Mouse (Mus musculus) mouse trophoblast stem cell (cell line): ENCODE measurements around the gene Lsamp.

ENCODE experiments used
- in situ Hi-C, 2 experiments: fragments of 300-500 bp; cut with MseI, MboI; formaldehyde crosslinking; loops; 2 replicates in 1 of 2; 3 replicates in 1 of 2; pipeline ENCODE4 v1.15.1; 2025

The Lsamp gene

DNA sequence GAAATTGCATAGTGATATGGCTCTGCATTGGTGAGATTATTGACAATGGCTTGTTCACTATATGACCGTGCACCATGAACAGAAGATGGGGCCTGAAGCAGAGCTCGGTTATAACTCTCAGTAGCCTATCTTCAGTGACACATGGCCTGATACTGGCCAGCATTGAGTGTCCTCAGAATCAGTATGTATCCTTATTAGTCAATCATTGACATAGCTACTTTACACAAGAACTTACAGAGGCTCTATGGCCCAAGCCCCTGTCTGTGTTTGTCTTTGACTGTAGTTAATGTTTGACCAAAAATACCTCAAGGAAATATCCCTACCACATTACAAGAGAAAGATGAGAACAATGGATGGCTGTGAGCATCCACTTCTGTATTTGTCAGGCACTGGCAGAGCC is 1764.6 kb downstream of the Lsamp start:
- in situ Hi-C loops, result no loop called here

DNA sequence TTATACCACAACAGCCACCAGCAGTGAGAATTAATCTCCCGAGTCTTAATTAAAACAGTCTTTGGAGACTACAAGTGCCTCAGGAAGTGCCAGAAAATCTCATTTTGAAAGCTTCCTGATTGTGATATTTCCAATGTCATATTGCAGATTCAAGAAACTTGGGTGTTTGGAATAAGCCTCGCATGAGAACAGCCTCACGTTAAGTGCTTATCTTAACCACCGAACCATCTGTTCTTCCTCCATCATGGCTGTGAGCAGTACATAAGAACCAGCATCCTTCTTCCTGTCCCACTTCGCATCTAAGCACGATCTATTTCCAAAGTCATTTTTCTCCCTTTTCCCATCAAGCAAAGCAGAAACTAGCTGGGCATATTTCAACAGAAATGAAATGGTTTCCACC is 1780.1 kb downstream of the Lsamp start:
- in situ Hi-C loops, result no loop called here

DNA sequence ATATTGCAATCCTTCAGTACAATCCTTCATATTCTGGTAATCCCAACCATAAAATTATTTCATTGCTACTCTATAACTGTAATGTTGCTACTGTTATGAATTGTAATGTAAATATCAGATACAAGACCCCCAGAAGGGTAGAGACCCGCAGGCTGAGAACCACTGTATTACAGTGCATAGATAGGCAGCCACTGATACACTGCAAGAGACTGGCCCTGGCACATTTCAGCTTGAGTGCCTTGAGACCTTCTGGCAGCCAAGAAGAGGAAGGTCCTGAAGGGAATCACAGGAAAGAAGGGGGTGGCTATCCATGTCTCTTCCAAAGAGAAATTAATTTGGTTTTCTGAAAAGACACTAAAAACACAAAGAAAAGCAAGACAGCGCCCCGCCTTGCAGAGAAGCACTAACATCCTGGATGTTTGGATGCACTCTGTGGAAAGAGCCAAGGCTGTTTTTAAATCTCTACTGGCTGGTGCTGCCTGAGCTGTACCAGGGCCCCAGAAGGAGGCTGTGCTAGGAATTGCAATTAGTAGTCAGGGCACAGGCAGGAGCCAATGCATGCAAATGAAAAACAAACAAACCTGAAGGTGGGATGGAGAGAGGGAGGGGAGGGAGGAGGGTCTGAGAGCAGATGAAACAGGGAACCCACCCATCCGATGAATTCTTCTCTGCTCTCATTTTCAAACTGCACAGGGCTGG is 1787.4 kb downstream of the Lsamp start:
- in situ Hi-C loops, result no loop called here

- in situ Hi-C loops, result no loop called here
Measured at GRCm38 (mm10) chr16:41777586-41777985, 1793.4 kb downstream of the Lsamp start.

DNA sequence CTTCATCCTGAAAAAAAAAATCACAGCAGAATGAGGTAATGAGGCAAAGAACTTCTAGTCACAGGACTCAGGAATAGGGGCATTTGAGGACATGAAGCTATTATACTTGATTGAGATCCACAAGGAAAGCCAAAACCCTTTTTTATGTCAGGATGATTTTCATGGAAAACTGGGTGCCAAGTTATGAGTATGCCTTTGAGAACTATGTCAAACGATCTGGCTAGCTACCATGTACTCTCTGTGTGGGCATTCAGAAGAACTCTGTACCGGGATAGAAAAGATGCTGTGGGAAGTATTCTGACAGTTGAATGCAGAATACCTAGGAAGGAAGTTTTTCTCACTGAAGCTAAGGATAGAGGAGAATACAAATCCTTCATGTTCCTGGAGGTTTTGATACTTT is 1801.4 kb downstream of the Lsamp start:
- in situ Hi-C loops, result no loop called here

DNA sequence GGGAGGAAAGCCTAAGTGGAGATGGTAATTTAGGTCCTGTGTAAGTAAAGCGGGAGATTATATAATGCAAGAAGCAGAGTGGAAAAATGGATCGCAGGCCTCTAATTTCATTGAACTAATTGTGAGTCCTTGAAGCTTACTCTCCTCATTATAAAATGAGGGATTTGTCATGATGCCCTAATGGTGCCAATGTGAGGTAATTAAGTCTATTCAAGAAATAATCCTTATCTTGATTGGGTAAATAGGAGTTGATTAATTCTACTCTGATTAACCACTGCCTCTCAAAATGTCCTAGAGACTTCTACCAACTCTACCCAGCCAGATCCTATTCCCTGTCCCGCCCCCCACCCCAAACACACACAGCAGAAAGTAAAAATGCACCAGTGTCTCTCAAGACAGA is 1802.5 kb downstream of the Lsamp start:
- in situ Hi-C loops, result no loop called here

- in situ Hi-C loops, result no loop called here
Measured at GRCm38 (mm10) chr16:41787146-41787545, 1803.0 kb downstream of the Lsamp start.

- in situ Hi-C loops, result no loop called here
Measured at GRCm38 (mm10) chr16:41790016-41790415, 1805.9 kb downstream of the Lsamp start.

DNA sequence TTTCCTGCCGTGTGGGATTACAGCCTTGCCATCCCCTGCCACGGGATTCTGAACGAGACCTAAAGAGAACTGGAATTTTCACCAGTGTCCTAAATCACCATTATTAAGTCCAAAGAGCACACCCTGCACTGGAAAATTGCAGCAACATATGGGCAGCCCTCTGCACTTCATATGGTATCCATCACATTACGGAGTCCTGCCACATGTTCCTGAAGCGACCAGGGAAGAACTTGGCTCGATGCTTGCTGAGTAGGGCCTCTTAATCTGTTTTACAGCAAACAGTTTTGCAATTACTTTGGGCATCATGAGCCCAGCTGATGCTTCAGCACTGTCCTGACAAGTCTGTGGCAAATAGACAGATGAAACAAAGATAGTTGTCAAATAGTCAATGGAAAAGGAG is 1836.2 kb downstream of the Lsamp start:
- in situ Hi-C loops, result no loop called here

GRCm38 (mm10) chr16:41826899-41827604 is 1842.9 kb downstream of the Lsamp start:
- in situ Hi-C loops, result loop anchor here (25.0 kb wide), 1 partner anchor 565 kb away; no protein-coding TSS in a partner anchor

DNA sequence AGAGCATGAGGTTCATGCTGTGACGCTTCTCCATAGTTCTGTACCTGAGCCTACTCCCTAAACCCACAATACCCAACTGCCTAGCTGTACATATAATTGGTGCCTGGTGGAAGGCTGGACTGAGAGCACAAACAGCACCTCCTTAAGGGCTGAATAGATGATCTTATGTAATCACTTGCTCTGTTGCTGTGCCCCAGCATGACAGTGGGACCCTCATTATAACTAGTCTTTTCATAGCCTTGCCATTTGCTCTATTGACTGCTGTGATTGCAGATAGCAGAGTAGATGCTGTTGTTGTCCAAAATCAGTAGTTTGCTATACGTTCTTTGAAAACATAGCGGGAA is 1843.4 kb downstream of the Lsamp start:
- in situ Hi-C loops, result loop anchor here (25.0 kb wide), 1 partner anchor 565 kb away; no protein-coding TSS in a partner anchor

DNA sequence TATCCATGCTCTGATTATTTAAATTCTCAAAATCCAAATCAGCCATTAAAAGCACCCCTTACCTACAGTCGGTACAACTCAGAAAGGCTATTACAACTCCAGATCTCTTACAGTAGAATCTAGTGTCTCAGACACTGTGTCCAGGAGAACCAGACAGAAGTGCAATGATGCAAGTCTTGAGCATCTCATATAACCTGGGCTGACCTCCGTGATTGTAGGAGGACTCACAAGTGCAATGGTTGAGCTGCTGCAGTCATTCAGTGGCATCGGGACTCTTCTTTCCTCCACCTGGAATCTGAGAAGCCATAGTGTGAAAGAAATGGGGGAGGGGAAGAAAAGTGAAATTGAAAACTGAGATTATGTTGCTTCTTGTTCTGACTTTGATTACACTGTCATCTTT is 1850.5 kb downstream of the Lsamp start:
- in situ Hi-C loops, result loop anchor here (10.0 to 25.0 kb wide), 2 partner anchors 140 to 572 kb away; no protein-coding TSS in a partner anchor

DNA sequence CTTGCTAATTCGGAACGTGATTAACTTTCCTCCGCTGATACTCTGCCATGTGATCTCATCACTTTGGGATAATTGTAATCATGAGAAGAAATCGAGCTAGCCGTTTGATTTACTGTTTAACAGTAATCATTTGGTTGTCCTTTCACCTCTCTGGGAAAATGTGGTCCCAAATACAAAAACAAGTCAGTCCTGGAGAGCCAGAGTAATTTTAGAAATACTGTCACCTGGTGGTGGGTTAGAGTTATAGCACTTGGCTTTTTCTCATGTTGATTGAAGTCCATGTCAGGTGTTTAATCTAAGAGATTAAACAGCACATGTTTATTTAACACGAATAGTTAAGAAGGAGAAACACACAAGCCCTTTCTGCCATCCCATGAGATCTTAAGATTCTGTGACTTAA is 1851.6 kb downstream of the Lsamp start:
- in situ Hi-C loops, result loop anchor here (10.0 to 25.0 kb wide), 2 partner anchors 141 to 573 kb away; no protein-coding TSS in a partner anchor

DNA sequence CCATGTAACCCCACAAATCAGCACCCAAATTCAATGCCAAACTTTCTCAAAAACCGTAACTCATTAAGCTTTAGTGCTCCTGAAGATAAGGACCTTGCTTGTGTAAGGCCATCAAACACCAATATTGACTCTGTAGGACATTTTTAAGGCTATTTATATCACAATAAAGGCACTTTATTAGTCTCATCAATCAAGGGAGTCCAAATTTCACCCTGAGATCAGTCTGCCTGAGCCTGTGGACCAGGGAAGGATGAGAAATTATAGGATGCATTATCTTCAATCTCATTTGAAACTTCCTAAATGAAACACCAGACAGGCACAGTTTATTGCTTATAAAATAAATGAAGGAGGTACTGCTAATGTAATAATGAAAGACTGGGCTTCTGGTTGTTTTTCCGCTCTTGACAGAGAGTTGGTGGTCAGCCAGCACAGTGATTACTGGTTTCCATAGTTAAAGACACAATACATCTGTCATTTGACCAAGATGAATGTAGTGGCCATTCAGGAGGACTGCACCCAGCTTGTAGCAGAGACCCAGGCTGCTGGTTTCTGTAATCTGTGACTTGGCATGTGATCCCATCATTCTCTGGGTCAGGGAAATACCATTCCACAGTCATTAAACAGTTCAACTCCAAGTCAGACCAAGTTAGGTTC is 1855.7 kb downstream of the Lsamp start:
- in situ Hi-C loops, result loop anchor here (10.0 to 25.0 kb wide), 2 partner anchors 145 to 578 kb away; no protein-coding TSS in a partner anchor

DNA sequence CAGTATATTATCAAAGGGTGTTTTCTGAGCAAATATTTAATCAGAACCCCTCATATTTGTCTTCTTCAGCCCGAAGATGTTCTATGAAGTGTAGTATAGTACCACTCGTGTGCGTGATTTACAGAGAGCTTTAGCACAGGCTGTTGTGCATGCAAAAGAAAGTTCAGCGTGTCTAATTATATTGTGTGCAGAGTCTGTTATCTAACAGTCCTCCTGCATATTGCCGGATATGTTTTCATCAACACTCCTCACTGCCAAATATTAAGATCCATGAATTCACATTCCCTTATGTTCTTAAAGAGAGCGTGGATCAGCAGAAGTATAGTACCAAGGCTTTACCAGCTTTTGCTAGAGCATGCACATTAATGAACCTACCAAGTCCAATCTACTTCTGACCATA is 1862.7 kb downstream of the Lsamp start:
- in situ Hi-C loops, result loop anchor here (25.0 kb wide), 1 partner anchor 585 kb away; no protein-coding TSS in a partner anchor

GRCm38 (mm10) chr16:41871917-41872593 is 1887.9 kb downstream of the Lsamp start:
- in situ Hi-C loops, result no loop called here

DNA sequence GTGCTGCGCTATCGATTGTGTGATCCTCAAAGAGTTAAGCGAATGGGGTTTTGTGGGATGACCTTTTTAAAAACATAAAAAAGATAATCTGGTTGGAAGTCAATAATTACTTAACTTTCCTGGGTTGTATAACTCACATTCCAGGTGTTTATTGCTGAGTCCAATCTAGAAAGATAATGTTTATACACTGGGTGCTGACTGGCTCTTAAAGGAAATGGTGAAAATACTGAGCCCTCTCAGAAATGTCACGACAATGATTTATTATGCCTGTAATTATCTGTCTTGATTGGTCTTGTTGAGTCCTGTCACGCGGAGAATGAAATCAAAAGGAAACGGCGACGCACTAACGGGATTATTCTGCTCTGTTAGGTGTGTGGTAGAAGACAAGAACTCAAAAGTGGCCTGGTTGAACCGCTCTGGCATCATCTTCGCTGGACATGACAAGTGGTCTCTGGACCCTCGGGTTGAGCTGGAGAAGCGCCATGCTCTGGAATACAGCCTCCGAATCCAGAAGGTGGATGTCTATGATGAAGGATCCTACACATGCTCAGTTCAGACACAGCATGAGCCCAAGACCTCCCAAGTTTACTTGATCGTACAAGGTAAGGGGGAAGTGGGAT is 1904.5 kb downstream of the Lsamp start:
- in situ Hi-C loops, result no loop called here

GRCm38 (mm10) chr16:41900783-41901182 is 1916.6 kb downstream of the Lsamp start:
- in situ Hi-C loops, result no loop called here

DNA sequence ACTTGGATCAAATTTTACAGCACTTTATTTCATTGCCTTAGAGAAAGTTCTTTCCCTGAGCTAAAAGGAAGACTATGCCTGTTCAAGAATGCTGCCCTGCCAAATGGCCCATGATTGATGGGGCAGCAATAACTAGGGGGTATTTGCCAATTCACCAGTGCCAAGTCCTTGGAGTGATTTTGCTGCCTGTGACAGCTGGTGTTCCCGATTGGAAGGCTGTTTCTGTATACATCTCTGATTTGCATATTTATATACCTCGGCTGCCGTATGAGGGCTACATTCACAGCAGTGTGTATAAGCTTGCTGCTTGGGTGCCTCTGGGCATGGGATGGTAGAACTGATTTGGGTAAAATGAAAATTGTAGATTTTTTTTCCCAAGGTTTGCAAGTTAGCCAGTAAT is 1919.5 kb downstream of the Lsamp start:
- in situ Hi-C loops, result no loop called here

GRCm38 (mm10) chr16:41912584-41913193 is 1928.5 kb downstream of the Lsamp start:
- in situ Hi-C loops, result no loop called here

DNA sequence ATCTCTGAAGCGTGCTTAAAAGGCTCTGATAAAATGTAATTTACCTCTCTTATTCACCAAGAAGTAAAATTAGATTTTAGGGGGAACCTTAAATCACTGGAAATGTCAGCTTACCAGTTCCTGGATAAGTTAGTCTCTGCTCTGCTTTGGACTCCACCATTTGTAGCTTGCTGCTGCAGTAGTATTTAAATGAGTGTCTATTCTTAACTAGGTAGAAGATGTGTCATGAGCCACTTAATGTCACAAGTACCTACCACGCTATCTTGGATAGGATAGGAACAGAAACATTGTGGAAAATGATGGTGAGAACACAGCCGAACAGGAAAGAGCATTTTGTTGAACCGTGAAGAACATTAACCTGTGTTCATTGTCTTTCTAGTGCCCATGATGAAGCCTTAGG is 1929.2 kb downstream of the Lsamp start:
- in situ Hi-C loops, result no loop called here
